Mouse (Mus musculus) olfactory bulb, adult 2 months (tissue): ENCODE data around the gene Coro7.

Experiments
- CTCF ChIP-seq: fragments of 200-500 bp; IDR thresholded peaks from 2 replicates; pipeline ENCODE4 v1.5.1; 2012; ENCODE audit warnings: low read depth, mild to moderate bottlenecking, low read length, moderate library complexity; ENCODE audit not compliant: insufficient read depth
- POLR2A ChIP-seq: fragments of 200-500 bp; IDR thresholded peaks from 2 replicates; pipeline ENCODE4 v1.6.1; 2012; ENCODE audit warnings: mild to moderate bottlenecking, low read depth, low read length, moderate library complexity; ENCODE audit not compliant: insufficient read depth

DNA sequence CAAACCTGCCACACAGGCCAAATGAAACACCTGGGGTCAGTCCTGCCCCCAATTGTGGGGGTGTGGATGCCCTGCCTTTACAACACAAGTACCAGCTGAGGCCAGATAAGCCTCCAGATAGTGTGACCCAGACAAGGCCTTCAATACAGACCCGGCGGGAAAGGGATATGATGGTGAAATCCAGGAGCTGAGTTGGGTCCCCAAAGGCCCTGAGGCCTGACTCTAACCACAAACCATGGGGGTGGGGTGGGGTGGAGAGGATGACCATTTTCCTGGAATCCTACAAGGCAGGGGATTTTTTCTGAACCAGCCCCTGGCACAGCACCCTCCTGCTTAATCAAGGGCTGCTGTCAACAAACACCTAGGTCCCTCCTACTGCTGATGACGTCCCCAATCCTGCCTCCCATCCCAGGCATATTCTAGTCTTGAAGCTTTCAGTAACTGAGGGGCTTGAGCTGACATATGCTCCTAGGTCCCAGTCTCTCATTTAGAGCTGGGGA lies 40.6 kb downstream of the Coro7 start:
- no peak for TF ChIP-seq CTCF
- TF ChIP-seq POLR2A, result no peak
